Mouse (Mus musculus) T-helper 2 cell (primary cell): Measurements from ENCODE around the gene Runx2.

Source experiments
- in situ Hi-C: fragments of 300-600 bp; cut with MboI, MseI; formaldehyde crosslinking; loops from one replicate; pipeline ENCODE4 v1.15.1; 2025; ENCODE audit warnings: high pct_unique_total_duplicates

Runx2 gene

GRCm38 (mm10) chr17:44663872-44664271, 150.7 kb downstream of the Runx2 start:
- in situ Hi-C loops, result loop anchor here (5.0 to 10.0 kb wide), 2 partner anchors 47 to 399 kb away; no protein-coding TSS in a partner anchor

GRCm38 (mm10) chr17:44663208-44663607, 151.4 kb downstream of the Runx2 start:
- in situ Hi-C loops, result loop anchor here (5.0 to 10.0 kb wide), 2 partner anchors 46 to 398 kb away; no protein-coding TSS in a partner anchor

- in situ Hi-C loops, result loop anchor here (5.0 to 10.0 kb wide), 2 partner anchors 45 to 397 kb away; no protein-coding TSS in a partner anchor
Measured at GRCm38 (mm10) chr17:44662080-44662706, 152.4 kb downstream of the Runx2 start.

GRCm38 (mm10) chr17:44660121-44660806, 154.3 kb downstream of the Runx2 start:
- in situ Hi-C loops, result loop anchor here (5.0 to 10.0 kb wide), 2 partner anchors 43 to 395 kb away; no protein-coding TSS in a partner anchor

GRCm38 (mm10) chr17:44654503-44654902, 160.1 kb downstream of the Runx2 start:
- in situ Hi-C loops, result no loop called here

GRCm38 (mm10) chr17:44653081-44653480, 161.5 kb downstream of the Runx2 start:
- in situ Hi-C loops, result no loop called here

- in situ Hi-C loops, result no loop called here
Measured at GRCm38 (mm10) chr17:44652054-44652453, 162.5 kb downstream of the Runx2 start.

GRCm38 (mm10) chr17:44651613-44652012, 163.0 kb downstream of the Runx2 start:
- in situ Hi-C loops, result no loop called here

GRCm38 (mm10) chr17:44650431-44650830, 164.2 kb downstream of the Runx2 start:
- in situ Hi-C loops, result no loop called here

- in situ Hi-C loops, result no loop called here
Measured at GRCm38 (mm10) chr17:44649056-44649455, 165.5 kb downstream of the Runx2 start.

- in situ Hi-C loops, result no loop called here
Measured at GRCm38 (mm10) chr17:44647916-44648315, 166.7 kb downstream of the Runx2 start.

- in situ Hi-C loops, result no loop called here
Measured at GRCm38 (mm10) chr17:44645146-44645545, 169.5 kb downstream of the Runx2 start.

- in situ Hi-C loops, result no loop called here
Measured at GRCm38 (mm10) chr17:44643260-44643659, 171.3 kb downstream of the Runx2 start.

- in situ Hi-C loops, result no loop called here
Measured at GRCm38 (mm10) chr17:44642126-44642525, 172.5 kb downstream of the Runx2 start.

GRCm38 (mm10) chr17:44640910-44641309, 173.7 kb downstream of the Runx2 start:
- in situ Hi-C loops, result no loop called here

GRCm38 (mm10) chr17:44639446-44639845, 175.2 kb downstream of the Runx2 start:
- in situ Hi-C loops, result no loop called here

GRCm38 (mm10) chr17:44637181-44637880, 177.3 kb downstream of the Runx2 start:
- in situ Hi-C loops, result no loop called here

GRCm38 (mm10) chr17:44634486-44634885, 180.1 kb downstream of the Runx2 start:
- in situ Hi-C loops, result no loop called here

- in situ Hi-C loops, result no loop called here
Measured at GRCm38 (mm10) chr17:44633607-44634415, 180.8 kb downstream of the Runx2 start.

- in situ Hi-C loops, result no loop called here
Measured at GRCm38 (mm10) chr17:44632941-44633340, 181.7 kb downstream of the Runx2 start.

GRCm38 (mm10) chr17:44632292-44632691, 182.3 kb downstream of the Runx2 start:
- in situ Hi-C loops, result no loop called here
